In genomic region chr1:152621624-152622023, GRCm38 (mm10) we compare ENCODE assay signal across 17 mouse cellular contexts.
DNase-seq lines count a peak whose midpoint lies in the region; ATAC-seq and TF ChIP-seq lines count a peak whose summit lies in the region.
"Had no signal": no experiment of that assay in that cellular context is flagged by ENCODE, and none has a peak within 500 bp of the region (broad histone marks: within the 10 kb centered on the region; RNA-seq: fewer than 3 reads in every experiment).

No protein-coding gene starts in this region.

- no peak for ATAC-seq in heart, embryonic 13.5 days (ENCODE audit: extremely low read depth, insufficient number of reproducible peaks, low FRiP score, low TSS enrichment)
- ATAC-seq in liver, embryonic 12.5 days, result no peak
- no peak for ATAC-seq in liver, embryonic 11.5 days (replicated peaks; ENCODE audit: low FRiP score)
- ATAC-seq in intestine, postnatal 0 days, result no peak
- ATAC-seq: inflammation-experienced regulatory T-cells, adult 6 months had no signal

- H3K9me3 ChIP-seq in heart, embryonic 13.5 days, result no peaks in the 10 kb centered on the region
- H3K9me3 ChIP-seq in liver, embryonic 12.5 days (replicated peaks), result 0 out of 2 replicates have a peak, but pooled peaks cover 4% of the 10 kb centered on the region
- peaks cover 3% of the 10 kb centered on the region; the same call in 1 of the 2 replicates for H3K9me3 ChIP-seq in liver, embryonic 11.5 days (ENCODE audit: control insufficient read depth, low read length)
- no peaks in the 10 kb centered on the region for H3K9me3 ChIP-seq in intestine, postnatal 0 days (ENCODE audit: control insufficient read depth)
- H3K9me3 ChIP-seq: embryonic facial prominence, embryonic 13.5 days had no signal

- WGBS in heart, embryonic 13.5 days, result 91% methylated on average over 4 of the region's 4 CpGs
- WGBS in liver, embryonic 12.5 days (ENCODE audit: insufficient replicate concordance), result 74% methylated on average over 4 of the region's 4 CpGs
- 92% methylated on average over 4 of the region's 4 CpGs for WGBS in liver, embryonic 11.5 days
- 79% methylated on average over 4 of the region's 4 CpGs for WGBS in intestine, postnatal 0 days

- no peak overlapping the region for H3K27ac ChIP-seq in heart, embryonic 13.5 days (replicated peaks)
- H3K27ac ChIP-seq in liver, embryonic 12.5 days, result no peak overlapping the region
- no peak overlapping the region for H3K27ac ChIP-seq in liver, embryonic 11.5 days (ENCODE audit: low read depth, low read length)
- H3K27ac ChIP-seq in intestine, postnatal 0 days (ENCODE audit: low read depth, low read length), result 0 out of 2 replicates have a peak overlapping the region, but pooled peaks have one; percentile 11
- H3K27ac ChIP-seq: embryonic facial prominence, embryonic 13.5 days; hindbrain, embryonic 10.5 days; liver, embryonic 14.5 days had no signal

- H3K27me3 ChIP-seq in heart, embryonic 13.5 days (replicated peaks), result no peaks in the 10 kb centered on the region
- H3K27me3 ChIP-seq in liver, embryonic 12.5 days (replicated peaks), result peaks cover 45% of the 10 kb centered on the region
- peaks cover 23% of the 10 kb centered on the region for H3K27me3 ChIP-seq in liver, embryonic 11.5 days (replicated peaks; ENCODE audit: control insufficient read depth, insufficient read depth, low read length)
- H3K27me3 ChIP-seq in intestine, postnatal 0 days (replicated peaks; ENCODE audit: control insufficient read depth, insufficient read depth, low read length), result no peaks in the 10 kb centered on the region

- TF ChIP-seq CTCF in intestine, postnatal 0 days (IDR thresholded peaks at IDR 0.05; ENCODE audit: low read depth), result no peak

- H3K4me1 ChIP-seq in heart, embryonic 13.5 days, result peaks cover 83% of the 10 kb centered on the region
- H3K4me1 ChIP-seq in liver, embryonic 12.5 days, result peaks cover 38% of the 10 kb centered on the region
- H3K4me1 ChIP-seq in liver, embryonic 11.5 days (replicated peaks; ENCODE audit: control insufficient read depth, insufficient read depth, low read length), result peaks cover 20% of the 10 kb centered on the region
- peaks cover 23% of the 10 kb centered on the region; the same call in 1 of the 2 replicates for H3K4me1 ChIP-seq in intestine, postnatal 0 days (replicated peaks; ENCODE audit: control insufficient read depth, insufficient read depth, low read length)

- H3K4me3 ChIP-seq in heart, embryonic 13.5 days, result no peak overlapping the region
- H3K4me3 ChIP-seq in liver, embryonic 12.5 days, result no peak overlapping the region
- no peak overlapping the region for H3K4me3 ChIP-seq in liver, embryonic 11.5 days (ENCODE audit: low read depth, low read length)
- H3K4me3 ChIP-seq in intestine, postnatal 0 days (ENCODE audit: low read depth, low read length), result no peak overlapping the region
- H3K4me3 ChIP-seq: hindbrain, embryonic 10.5 days had no signal

- DNase-seq in heart, postnatal 4 days, result no peak
- DNase-seq in liver, embryonic 11.5 days (ENCODE audit: low spot score), result no peak
- DNase-seq in NIH3T3 (ENCODE audit: low read depth), result peak; percentile 31
- no peak for DNase-seq in left cerebral cortex, adult 8-10 months (ENCODE audit: low spot score in 2 of 2)
- DNase-seq: adrenal gland, postnatal 10 days; cerebellum, adult 2 months; gastrocnemius, postnatal 36 days; midbrain, embryonic 14.5 days; right cerebral cortex, postnatal 4 days; thymus, adult 18-20 months had no signal

- no peak overlapping the region for H3K9ac ChIP-seq in heart, embryonic 13.5 days
- H3K9ac ChIP-seq in liver, embryonic 12.5 days, result no peak overlapping the region
- no peak overlapping the region for H3K9ac ChIP-seq in liver, embryonic 11.5 days (ENCODE audit: low read depth, low read length)
- no peak overlapping the region for H3K9ac ChIP-seq in intestine, postnatal 0 days (ENCODE audit: low read depth, low read length)
- H3K9ac ChIP-seq: embryonic facial prominence, embryonic 13.5 days; liver, embryonic 14.5 days had no signal

- H3K4me2 ChIP-seq in heart, embryonic 13.5 days, result peak overlapping the region; percentile 80
- H3K4me2 ChIP-seq in liver, embryonic 12.5 days, result peak overlapping the region; percentile 56; the same call in 1 of the 2 replicates
- H3K4me2 ChIP-seq in liver, embryonic 11.5 days, result no peak overlapping the region
- peak overlapping the region; percentile 71 for H3K4me2 ChIP-seq in intestine, postnatal 0 days (replicated peaks; ENCODE audit: low read depth)

- peaks cover 41% of the 10 kb centered on the region for H3K36me3 ChIP-seq in heart, embryonic 13.5 days
- H3K36me3 ChIP-seq in liver, embryonic 12.5 days, result peaks cover 10% of the 10 kb centered on the region; the same call in 1 of the 2 replicates
- 0 out of 2 replicates have a peak, but pooled peaks cover 2% of the 10 kb centered on the region for H3K36me3 ChIP-seq in liver, embryonic 11.5 days (ENCODE audit: control insufficient read depth, insufficient read depth, low read length)
- no peaks in the 10 kb centered on the region for H3K36me3 ChIP-seq in intestine, postnatal 0 days (ENCODE audit: control insufficient read depth, insufficient read depth)
